Mouse (Mus musculus): ENCODE results near the gene Fndc8. TPM values are rescaled to one million over a fixed set of nuclear protein-coding genes. Genes with fewer than 3 reads are reported as not detected.

Gene Fndc8
- total RNA-seq, 2 experiments from 2014 or later, result not detected

Other genes starting within 250 kb of the Fndc8 start
- not detected in 2 replicates for gene Cct6b, start 127.8 kb upstream of the Fndc8 start, total RNA-seq (2015; ENCODE audit: low replicate concordance)
- not detected in 2 replicates for gene Cct6b, start 127.8 kb upstream of the Fndc8 start, total RNA-seq (2017; ENCODE audit: low replicate concordance)
- gene Zfp830, start 127.8 kb upstream of the Fndc8 start, total RNA-seq (2015; ENCODE audit: low replicate concordance), result 18.4 and 22.3 TPM in 2 replicates
- 21.9 and 31.1 TPM in 2 replicates for gene Zfp830, start 127.8 kb upstream of the Fndc8 start, total RNA-seq (2017; ENCODE audit: low replicate concordance)
- 2.1 and 6.8 TPM in 2 replicates for gene Lig3, start 111.0 kb upstream of the Fndc8 start, total RNA-seq (2015; ENCODE audit: low replicate concordance)
- gene Lig3, start 111.0 kb upstream of the Fndc8 start, total RNA-seq (2017; ENCODE audit: low replicate concordance), result 1.4 and 6.3 TPM in 2 replicates
- gene Rffl, start 20.9 kb upstream of the Fndc8 start, total RNA-seq (2015; ENCODE audit: low replicate concordance), result 57.4 and 59.5 TPM in 2 replicates
- gene Rffl, start 20.9 kb upstream of the Fndc8 start, total RNA-seq (2017; ENCODE audit: low replicate concordance), result 78.4 and 78.7 TPM in 2 replicates
- gene Rad51d, start 1.5 kb upstream of the Fndc8 start, total RNA-seq (2015; ENCODE audit: low replicate concordance), result 2.9 and 5.9 TPM in 2 replicates
- 4.4 and 4.5 TPM in 2 replicates for gene Rad51d, start 1.5 kb upstream of the Fndc8 start, total RNA-seq (2017; ENCODE audit: low replicate concordance)
- 2.5 and 7.1 TPM in 2 replicates for gene Nle1, start 16.3 kb downstream of the Fndc8 start, total RNA-seq (2015; ENCODE audit: low replicate concordance)
- gene Nle1, start 16.3 kb downstream of the Fndc8 start, total RNA-seq (2017; ENCODE audit: low replicate concordance), result 1.1 and 2.6 TPM in 2 replicates
- gene Unc45b, start 18.4 kb downstream of the Fndc8 start, total RNA-seq (2015; ENCODE audit: low replicate concordance), result not detected in 2 replicates
- not detected in 2 replicates for gene Unc45b, start 18.4 kb downstream of the Fndc8 start, total RNA-seq (2017; ENCODE audit: low replicate concordance)
- gene Slfn5, start 59.2 kb downstream of the Fndc8 start, total RNA-seq (2015; ENCODE audit: low replicate concordance), result 4.6 and 7.6 TPM in 2 replicates
- gene Slfn5, start 59.2 kb downstream of the Fndc8 start, total RNA-seq (2017; ENCODE audit: low replicate concordance), result 4.5 and 5.5 TPM in 2 replicates
- gene Slfn9, start 99.7 kb downstream of the Fndc8 start, total RNA-seq (2015; ENCODE audit: low replicate concordance), result 6.8 and 10.1 TPM in 2 replicates
- 6.0 and 6.1 TPM in 2 replicates for gene Slfn9, start 99.7 kb downstream of the Fndc8 start, total RNA-seq (2017; ENCODE audit: low replicate concordance)
- gene Slfn8, start 128.7 kb downstream of the Fndc8 start, total RNA-seq (2015; ENCODE audit: low replicate concordance), result 6.5 and 22.2 TPM in 2 replicates
- 2.9 and 4.7 TPM in 2 replicates for gene Slfn8, start 128.7 kb downstream of the Fndc8 start, total RNA-seq (2017; ENCODE audit: low replicate concordance)
- 32.1 and 39.4 TPM in 2 replicates for gene Slfn2, start 173.0 kb downstream of the Fndc8 start, total RNA-seq (2015; ENCODE audit: low replicate concordance)
- gene Slfn2, start 173.0 kb downstream of the Fndc8 start, total RNA-seq (2017; ENCODE audit: low replicate concordance), result 40.9 and 43.8 TPM in 2 replicates
- 4.2 and 22.3 TPM in 2 replicates for gene Slfn1, start 224.7 kb downstream of the Fndc8 start, total RNA-seq (2015; ENCODE audit: low replicate concordance)
- 6.9 and 12.3 TPM in 2 replicates for gene Slfn1, start 224.7 kb downstream of the Fndc8 start, total RNA-seq (2017; ENCODE audit: low replicate concordance)

Measured in erythroid progenitor cell, adult 5-6 weeks (primary cell).